Mouse (Mus musculus): ENCODE data around the gene Cbarp. TPM values are rescaled to one million over a fixed set of nuclear protein-coding genes. Genes with fewer than 3 reads are reported as not detected.

The Cbarp gene
- total RNA-seq, 2 experiments from 2014 or later: 2.2 to 2.7 TPM

DNA sequence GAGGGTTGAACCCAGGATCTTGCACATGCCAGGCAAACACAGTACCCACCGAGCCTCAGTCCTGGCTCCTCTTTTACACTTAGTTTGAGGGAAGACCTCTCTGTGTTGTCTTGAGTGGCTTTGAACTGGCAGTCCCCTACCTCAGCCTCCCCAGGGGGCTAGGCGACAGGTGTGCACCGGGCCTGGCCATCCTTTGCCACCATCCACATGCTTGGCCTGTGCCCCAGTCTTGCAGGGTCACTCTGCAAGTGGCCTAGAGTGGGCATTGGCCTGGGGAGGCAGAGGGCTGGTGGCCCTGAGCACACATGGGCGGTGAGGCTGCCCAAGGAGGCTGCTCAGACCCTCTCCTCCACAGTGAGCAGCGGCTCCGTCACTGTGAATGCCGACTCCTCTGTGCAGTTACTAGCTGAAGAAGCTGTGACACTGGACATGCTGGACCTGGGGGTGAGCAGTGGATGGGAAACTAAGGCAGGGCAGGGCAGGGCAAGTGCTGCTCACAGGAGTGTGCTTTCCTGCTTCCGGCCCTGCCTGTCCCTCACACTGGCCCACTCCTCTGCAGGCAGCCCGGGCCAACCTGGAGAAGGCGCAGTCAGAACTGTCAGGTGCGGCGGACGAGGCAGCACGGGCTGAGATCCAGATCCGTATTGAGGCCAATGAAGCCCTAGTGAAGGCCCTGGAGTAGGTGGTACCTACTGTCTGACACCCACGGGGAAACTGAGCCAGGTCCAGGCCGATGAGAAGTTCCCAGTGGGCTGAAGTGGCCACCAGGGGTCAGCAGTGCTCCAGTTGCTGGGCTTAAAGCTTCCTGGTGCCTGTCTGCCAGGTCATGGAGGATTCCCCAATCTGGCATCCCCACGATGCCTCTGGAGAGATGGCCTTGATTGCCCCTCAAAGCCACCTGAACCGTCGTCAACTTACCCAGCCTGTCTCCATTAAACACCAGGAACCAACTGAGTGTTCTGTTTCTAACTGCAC lies 4.5 kb upstream of the Cbarp start:
- peak in 1 of 2 experiments; percentile 81 for DNase-seq (ENCODE audit: low spot score in 2 of 2)

DNA sequence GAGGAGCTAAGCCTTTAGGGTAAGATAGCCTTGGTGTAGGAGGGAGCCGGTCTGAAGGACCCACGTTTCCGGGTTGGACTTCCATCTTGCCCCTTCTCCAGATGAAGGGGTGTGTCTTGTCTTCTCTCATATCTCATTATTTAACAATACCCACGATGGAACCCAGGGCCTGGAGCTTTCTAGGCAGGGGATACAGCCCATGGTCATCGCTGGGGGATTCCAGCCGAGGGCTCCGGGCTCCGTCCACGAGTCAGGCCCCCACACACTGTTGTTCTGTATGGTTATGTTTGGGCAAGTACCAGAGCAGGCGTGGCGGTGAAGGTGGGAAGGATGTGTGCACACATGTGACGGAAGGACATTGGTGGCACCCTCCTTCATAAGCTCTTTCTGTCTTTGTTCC lies 3.5 kb upstream of the Cbarp start:
- DNase-seq (ENCODE audit: low spot score in 2 of 2): no peak

DNA sequence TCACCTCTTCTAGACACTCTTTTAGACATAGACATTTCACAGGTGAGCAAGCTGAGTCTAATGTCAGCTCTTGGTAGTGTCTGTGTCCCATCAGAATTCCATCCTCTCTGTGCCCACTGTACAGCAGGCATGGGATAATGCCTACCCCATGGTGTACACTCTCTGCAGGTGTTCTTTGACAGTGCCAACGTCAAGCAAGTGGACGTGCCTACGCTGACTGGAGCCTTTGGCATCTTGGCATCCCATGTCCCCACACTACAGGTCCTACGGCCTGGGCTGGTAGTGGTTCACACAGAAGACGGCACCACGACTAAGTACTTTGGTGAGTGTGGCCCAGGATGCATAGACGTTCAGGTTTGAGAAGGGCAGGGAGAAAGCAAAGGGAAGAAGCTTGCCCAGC lies 3.0 kb upstream of the Cbarp start:
- no peak for DNase-seq (ENCODE audit: low spot score in 2 of 2)

DNA sequence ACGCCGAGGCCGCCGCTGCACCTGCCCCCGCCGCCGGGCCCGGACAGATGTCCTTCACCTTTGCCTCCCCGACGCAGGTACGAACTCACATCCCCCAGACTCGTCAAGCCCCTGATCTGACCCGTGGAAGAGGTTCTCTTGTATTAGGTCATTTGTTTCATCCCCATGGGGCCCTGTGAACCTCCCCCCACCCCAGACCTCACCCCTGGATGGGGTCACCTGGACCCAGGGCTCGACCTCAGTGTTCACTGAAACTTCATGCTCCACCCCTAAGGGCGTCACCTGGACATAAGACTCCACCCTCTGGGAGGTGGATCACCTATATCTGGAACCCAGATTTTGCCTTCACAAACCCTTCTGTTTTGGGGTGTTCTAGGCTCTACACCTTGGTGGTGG lies 1.9 kb upstream of the Cbarp start:
- DNase-seq (ENCODE audit: low spot score in 2 of 2): no peak

DNA sequence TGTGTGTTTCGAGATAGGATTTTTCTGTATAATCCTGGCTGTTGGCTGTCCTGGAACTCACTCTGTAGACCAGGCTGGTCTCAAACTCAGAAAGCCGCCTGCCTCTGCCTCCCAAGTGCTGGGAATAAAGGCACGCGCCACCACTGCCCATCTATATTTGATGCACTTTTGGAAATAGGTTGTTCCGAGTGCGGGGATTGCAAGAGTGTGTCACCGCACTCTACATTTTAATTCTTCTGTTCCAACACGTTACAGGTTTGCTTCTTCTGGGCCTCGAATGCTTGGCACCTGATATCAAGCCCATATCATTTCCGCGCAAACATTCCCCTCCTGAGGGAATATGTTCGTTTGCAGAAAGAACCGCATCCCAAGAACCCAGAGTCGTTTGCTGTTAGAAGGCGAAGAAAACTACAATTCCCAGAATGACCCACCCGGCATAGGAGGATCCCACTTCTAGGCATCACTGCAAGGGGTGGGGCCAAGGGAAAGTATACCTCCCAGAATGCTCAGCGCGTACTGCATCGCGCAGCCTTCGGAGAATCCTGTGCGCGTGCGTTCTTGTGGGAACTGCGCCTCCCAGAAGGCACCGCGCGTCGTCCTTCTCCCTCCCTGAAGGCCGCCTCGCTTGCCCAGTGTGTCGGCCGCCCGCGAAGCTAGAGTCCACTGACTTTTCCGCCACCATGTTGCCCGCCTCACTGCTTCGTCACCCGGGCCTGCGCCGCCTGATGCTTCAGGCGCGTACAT lies 1.3 kb upstream of the Cbarp start:
- DNase-seq (ENCODE audit: low spot score in 2 of 2): peak; percentile 81 to 94

DNA sequence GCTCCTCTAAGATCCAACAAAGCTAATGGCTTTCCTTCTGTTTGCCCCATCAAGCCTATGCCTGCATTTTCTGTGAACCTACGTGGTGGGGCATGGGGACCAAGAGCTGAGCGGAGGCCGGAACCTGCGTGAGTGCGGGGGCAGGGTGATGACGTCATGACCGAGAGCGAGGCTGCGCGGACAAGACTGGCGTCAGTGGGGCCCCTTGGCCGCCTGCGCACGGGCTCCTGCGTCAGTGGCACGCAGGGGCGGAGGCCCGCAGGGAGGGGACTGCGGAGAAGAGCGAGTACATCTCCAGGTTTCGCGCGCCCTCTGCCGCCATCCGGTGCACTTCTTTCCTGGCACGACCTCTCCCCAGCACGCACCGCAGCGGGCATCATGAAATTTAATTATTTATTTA lies 608 bp upstream of the Cbarp start:
- DNase-seq (ENCODE audit: low spot score in 2 of 2): peak; percentile 80 to 88

DNA sequence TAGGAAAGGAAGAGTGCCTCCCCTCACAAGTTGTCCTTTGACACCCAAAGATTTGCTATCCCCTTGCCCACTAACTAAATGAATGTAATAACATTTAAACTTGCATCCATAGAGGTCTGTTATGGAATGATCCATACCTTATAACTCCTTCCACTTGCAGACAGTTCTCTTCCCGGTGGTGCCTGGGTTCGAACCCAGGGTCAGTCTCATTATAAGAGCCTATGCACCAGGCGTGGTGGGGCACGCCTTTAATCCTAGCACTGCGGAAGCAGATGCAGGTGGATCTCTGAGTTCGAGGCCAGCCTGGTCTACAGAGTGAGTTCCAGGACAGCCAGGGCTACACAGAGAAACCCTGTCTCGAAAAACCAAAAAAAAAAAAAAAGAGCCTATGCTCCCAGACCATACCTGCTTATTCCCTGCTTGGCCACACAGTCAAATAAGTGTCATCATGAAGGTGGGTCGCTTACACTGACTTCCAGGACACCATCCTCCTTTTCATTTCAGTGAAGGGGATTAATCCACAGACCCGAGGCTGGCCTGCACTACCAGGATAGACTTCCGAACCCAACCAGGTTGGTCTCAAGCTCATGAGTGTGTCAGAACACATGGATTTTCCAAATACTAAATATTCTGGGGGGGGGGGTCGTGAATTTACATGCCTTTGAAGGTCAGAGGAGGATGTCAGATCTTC lies 515 bp downstream of the Cbarp start:
- no peak for DNase-seq (ENCODE audit: low spot score in 2 of 2)

DNA sequence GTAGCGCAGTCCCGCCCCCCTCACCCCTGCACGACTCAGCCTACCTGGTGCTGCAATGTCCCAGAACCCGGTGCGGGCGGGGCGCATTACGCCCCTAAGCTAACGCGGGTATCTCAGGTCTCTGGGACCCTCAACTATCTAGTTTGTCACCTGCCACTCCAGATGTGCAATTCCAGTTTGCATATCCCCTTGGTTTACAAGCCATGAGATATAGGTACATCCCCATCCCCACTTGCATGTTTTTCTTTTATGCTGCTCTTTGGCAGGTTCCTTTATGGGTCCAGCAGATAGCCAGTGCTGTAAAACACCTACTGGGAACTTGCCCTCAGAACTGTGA lies 1.2 kb downstream of the Cbarp start:
- DNase-seq (ENCODE audit: low spot score in 2 of 2): no peak

DNA sequence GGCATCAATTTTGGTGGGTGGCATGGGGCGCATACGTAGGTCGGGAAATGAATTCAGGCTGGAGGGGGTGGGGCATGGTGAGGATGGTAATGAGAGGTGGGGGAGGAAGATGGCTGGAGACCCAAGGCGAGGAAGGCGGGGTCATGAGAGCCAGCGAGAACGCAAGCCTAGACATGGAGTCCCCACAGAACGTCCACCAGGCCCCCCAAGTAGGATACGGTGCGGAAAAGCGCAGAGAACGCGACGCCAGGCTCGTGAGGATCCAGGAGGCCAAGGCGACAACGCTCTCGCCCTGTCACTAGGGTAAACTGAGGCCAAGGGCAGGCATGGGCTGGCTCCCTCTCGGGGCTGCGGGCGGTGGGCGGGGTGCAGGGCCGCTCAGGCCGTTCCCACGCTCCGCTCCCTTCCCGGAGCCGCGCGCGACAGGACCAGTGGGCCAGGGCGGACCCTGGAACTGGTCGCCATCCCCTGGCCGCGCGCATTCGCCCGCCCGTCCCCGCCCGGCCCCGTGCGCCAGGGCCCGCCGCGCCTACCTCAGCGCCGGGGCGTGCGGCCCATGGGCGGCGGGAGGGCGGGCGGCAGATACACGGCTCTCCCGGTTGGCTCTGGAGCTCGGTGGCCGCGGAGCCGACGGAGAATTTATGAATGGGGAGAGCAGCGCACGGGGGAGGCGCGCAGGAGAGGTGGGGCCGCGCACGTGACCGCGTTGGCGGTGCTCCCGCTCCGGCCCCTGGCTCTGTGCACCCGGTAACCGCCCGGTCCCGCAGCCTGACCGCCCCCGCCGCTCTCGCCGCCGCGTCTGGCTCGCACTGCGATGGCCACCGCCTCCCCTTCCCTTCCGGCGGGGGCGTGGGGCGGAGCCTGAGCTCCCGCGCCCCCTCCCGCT lies 1.8 kb downstream of the Cbarp start, which contains the start of gene Atp5d:
Atp5d (plus strand) TSS at position 80 of the 886 bp plus-strand sequence.
- no peak for DNase-seq (ENCODE audit: low spot score in 2 of 2)

DNA sequence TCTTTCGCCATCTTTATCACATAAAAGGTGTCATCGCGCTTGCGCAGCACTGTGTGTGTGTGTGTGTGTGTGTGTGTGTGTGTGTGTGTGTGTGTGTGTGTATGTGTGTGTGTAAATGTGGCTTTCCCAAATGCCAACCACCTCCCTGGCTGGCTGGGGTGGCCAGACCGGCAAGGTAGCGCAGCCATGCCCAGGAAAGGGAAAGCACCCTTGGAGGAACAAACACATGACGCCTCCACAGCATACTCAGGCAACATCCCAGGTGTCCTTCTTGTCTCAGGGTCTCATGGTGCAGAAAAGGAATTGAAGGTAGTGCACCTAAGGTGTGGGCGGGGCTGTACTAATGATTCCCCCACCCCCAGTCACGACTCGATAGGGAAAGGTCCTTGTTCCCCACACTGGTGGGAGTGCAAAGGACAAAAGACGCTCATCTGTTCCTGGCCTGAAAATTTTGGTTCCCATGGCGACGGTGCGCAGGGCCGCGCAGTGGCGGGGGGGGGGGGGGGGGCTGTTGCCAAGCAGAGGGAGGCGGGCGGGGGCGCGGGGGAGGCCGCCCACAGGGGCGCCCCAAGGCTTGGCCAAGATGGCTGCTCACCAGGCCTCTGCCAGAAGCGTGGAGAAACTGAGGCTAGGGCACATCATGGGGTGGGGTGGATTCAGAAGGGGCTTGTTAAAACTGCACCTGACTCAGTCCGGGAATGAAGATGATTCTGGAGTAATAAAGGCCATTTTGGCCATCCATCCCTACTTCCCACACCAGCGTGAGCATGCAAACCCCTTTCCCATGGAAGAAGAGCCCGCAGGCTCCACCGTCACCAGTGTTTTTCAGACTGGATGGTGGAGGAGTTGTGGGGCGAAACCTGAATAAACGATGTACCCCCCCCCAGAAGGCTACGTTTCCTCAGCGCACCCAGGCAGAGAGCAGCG lies 2.7 kb downstream of the Cbarp start:
- no peak for DNase-seq (ENCODE audit: low spot score in 2 of 2)

DNA sequence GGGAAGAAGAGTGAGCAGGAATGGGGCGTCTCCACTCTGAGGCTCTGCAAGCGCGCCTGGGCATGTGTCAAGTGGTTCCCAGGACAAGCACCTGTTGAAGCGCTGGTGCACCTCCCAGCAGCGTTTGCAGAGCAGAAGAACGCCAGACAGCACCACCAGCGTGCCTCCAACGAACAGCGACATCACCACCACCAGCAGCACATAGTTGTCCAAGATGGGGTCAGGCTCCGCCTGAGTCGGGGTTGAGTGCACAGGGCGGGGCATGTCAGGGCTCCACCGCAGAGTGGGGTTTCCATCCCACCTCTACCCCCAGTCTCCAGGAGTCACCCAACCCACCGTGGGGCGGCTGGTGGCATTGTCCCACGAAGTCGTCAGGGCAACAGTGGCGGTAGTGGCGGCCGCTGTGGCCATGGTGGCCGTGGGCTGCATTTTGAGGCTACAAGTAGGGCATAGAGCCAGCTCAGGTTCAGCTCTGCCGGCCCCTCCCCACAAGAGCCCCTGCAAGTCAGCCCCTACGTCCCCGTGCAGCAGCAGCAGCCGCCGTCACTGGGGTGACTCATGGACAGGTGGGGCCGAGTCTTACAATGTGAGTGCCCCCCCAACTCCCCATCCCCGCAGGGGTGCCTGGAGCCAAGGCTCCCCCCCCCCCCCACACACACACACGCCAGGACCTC lies 3.5 kb downstream of the Cbarp start:
- DNase-seq (ENCODE audit: low spot score in 2 of 2): no peak

DNA sequence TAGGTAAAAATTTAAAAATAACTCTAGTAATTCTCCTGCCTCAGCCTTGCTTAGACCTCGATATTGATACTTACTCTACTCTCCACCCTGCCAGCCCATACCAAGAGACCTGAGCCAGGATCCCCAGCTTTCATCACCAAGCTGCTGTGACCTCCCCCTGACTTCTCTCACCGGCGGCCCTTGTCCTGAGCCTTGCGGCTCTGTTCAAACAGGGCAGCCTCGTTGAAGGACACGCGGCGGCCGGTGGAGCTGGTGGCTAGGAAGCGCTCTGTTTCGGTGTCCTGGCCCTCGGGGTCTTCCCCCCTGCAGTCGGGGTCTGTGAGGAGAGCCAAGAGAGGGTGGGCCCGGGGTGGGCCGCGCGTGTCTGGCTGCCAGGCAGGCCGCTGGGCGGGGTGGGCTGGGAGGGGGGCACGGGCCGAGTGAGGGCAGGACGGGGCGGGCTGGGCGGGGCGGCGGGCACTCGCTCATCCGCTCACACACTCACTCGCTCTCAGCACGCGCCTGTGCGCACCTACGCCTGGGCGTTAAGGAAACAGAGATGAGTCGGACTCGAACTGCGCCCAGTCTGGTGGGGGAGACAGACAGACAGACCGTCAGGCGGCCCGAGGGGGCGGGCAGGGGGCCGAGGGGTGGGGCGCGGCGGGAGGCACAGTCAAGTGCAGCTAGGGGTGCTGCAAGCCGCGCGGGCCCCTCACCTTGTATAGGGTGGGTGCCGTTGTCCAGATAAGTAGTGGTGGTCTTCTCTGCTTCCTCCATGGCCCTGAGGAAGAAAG lies 4.3 kb downstream of the Cbarp start:
- DNase-seq (ENCODE audit: low spot score in 2 of 2): no peak

DNA sequence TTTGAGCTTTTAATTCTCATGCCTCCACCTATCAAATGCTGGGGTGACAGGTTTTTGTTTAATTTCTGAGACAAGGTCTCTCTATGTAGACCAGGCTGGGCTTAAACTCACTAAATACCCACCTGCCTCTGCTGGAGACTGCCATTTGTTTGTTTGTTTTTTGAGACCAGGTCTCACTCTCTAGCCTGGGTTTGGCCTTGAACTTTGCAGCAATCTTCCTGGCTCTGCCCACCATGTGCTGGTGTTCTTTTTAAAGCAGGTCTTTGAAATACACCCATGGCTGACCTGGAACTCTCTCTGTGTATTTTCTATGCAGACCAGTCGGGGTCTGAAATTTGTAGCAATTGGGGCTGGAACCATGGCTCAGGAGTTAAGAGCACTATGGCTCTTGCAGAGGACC lies 5.0 kb downstream of the Cbarp start:
- DNase-seq (ENCODE audit: low spot score in 2 of 2): no peak

DNA sequence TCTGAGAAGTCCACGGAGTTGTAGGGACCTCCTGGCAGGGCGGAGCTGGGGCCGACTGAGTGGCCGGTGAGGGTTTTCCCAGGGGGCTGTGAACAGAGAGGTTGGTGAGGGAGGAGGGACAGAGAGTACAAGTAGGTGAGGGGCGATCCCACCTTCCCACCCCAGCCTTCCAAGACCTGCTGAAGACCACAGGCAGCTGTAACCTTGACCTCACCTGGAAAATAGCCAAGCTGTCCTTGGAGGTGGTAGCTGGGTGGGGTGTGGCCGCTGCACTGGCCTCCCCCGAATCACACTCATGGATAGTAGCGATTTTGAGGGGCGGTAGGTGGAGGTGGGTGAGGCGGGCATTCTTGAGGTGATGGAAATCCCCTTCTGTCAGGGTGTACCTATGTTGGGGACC lies 5.5 kb downstream of the Cbarp start:
- no peak for DNase-seq (ENCODE audit: low spot score in 2 of 2)

DNA sequence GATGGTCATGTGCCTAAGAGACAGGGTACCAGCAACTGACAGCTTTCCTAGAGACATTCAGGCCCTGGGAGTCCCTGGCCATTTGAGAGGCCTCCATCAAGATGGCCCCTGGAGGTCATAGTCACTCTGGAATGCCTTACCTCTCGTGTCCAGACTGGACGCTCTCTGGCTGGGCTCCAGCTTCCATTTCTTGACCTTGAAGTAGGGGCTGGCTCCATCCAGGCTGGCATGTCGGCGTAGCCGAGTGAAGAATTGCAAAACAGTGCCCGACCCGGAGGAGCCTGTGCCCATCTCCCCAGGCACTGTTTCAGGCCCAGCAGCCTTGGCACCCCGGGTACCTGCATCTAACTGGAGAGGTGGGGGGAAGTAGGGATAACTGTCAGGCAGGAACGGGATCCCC lies 6.2 kb downstream of the Cbarp start:
- DNase-seq (ENCODE audit: low spot score in 2 of 2): no peak

DNA sequence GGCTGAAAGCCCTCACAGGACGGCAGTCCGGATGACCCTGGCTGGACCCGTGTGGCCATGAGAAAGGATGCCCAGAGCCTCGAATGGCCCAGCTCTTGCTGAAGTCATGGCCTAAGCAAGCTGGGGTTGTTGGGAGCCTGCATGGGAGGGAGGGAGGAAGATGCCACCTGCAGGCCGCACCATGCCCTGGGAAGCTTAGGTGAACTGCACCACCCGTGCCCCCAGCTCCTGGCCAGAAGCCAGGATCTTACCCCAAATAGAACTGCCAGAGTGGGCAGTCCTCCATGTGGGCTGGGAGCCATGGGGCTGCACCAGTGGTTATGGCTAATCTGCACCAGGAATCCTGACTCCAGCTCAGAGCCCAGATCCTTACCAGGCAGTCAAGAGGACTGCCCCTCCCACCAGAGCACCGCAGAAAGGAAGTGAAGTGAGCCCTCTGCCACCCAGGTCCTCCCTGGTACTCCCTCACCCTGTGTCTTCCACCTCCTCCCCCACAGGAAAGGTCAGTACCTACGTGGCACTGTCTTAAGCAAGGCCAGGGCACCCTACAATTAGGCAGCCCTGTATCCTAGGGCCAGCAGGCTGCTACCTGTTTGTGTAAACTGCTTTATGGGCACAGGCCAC lies 7.3 kb downstream of the Cbarp start:
- no peak for DNase-seq (ENCODE audit: low spot score in 2 of 2)

DNA sequence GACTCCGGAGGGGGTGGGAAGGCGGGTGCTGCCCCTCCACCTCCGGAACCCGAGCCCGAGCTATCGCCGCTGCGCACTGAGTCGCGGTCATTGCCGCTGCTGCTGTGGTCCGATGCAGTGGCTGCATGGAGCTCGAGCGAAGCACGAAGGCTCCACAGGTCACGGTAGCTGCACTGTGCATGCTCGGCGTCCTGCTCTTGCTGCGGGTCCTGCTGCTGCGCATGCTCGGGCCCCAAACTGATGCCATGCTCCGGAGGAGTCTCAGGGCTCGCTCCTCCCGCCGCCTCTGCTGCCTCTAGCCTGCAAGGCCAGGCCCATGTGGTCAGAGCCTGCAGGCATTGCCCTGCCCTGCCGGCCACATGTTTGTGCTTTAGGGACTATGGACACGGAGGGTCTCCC lies 8.7 kb downstream of the Cbarp start:
- DNase-seq (ENCODE audit: low spot score in 2 of 2): no peak

All from gastrocnemius, postnatal 4 days (tissue).